Mouse (Mus musculus): ENCODE measurements around the gene Cdc42bpa. TPM values are rescaled to one million over a fixed set of nuclear protein-coding genes. Genes with fewer than 3 reads are reported as not detected.

The Cdc42bpa gene
- polyA plus RNA-seq, 1 experiment: 6.6 TPM

- H3K27ac ChIP-seq (ENCODE audit: insufficient read depth, low read depth, low read length): no peak overlapping the region
- 85% methylated on average over 5 of the region's 5 CpGs for WGBS
- TF ChIP-seq POLR2A (IDR thresholded peaks at IDR 0.05; ENCODE audit: low read depth, low read length) (no peak), CTCF (IDR thresholded peaks at IDR 0.05; ENCODE audit: extremely low read depth, insufficient read length, insufficient replicate concordance, low read depth, low read length) (no peak)
- H3K36me3 ChIP-seq (ENCODE audit: control insufficient read depth, insufficient read depth, low read length): 0 out of 2 replicates have a peak, but pooled peaks cover 2% of the 10 kb centered on the region
- H3K27me3 ChIP-seq (ENCODE audit: control insufficient read depth, insufficient read depth, low read length): no peaks in the 10 kb centered on the region
- no peak overlapping the region for H3K4me3 ChIP-seq (ENCODE audit: low read depth, low read length)
- H3K4me1 ChIP-seq (ENCODE audit: control insufficient read depth, insufficient read depth, insufficient read length, low read length): no peaks in the 10 kb centered on the region
These were observed 148.8 kb downstream of the Cdc42bpa start for GRCm38 (mm10) chr1:180109050-180109449.

GRCm38 (mm10) chr1:180116525-180116924, 156.3 kb downstream of the Cdc42bpa start:
- TF ChIP-seq CTCF (IDR thresholded peaks at IDR 0.05; ENCODE audit: extremely low read depth, insufficient read length, insufficient replicate concordance, low read depth, low read length) (peak; percentile 42; the same call in 1 of the 2 replicates), POLR2A (IDR thresholded peaks at IDR 0.05; ENCODE audit: low read depth, low read length) (no peak)
- Histone ChIP-seq H3K27ac (ENCODE audit: insufficient read depth, low read depth, low read length) (no peak overlapping the region), H3K36me3 (ENCODE audit: control insufficient read depth, insufficient read depth, low read length) (peaks cover 5% of the 10 kb centered on the region; the same call in 1 of the 2 replicates), H3K27me3 (ENCODE audit: control insufficient read depth, insufficient read depth, low read length) (no peaks in the 10 kb centered on the region), H3K4me3 (ENCODE audit: low read depth, low read length) (no peak overlapping the region), H3K4me1 (ENCODE audit: control insufficient read depth, insufficient read depth, insufficient read length, low read length) (no peaks in the 10 kb centered on the region)
- 89% methylated on average over 1 of the region's 1 CpGs for WGBS

GRCm38 (mm10) chr1:180118233-180118632, 158.0 kb downstream of the Cdc42bpa start:
- 90% methylated on average over 8 of the region's 8 CpGs for WGBS
- Histone ChIP-seq H3K27me3 (ENCODE audit: control insufficient read depth, insufficient read depth, low read length) (no peaks in the 10 kb centered on the region), H3K27ac (ENCODE audit: insufficient read depth, low read depth, low read length) (no peak overlapping the region), H3K4me3 (ENCODE audit: low read depth, low read length) (no peak overlapping the region), H3K4me1 (ENCODE audit: control insufficient read depth, insufficient read depth, insufficient read length, low read length) (no peaks in the 10 kb centered on the region), H3K36me3 (ENCODE audit: control insufficient read depth, insufficient read depth, low read length) (peaks cover 5% of the 10 kb centered on the region; the same call in 1 of the 2 replicates)
- TF ChIP-seq CTCF (IDR thresholded peaks at IDR 0.05; ENCODE audit: extremely low read depth, insufficient read length, insufficient replicate concordance, low read depth, low read length) (no peak), POLR2A (IDR thresholded peaks at IDR 0.05; ENCODE audit: low read depth, low read length) (no peak)

GRCm38 (mm10) chr1:180128077-180128792, 168.0 kb downstream of the Cdc42bpa start:
- TF ChIP-seq CTCF (IDR thresholded peaks at IDR 0.05; ENCODE audit: extremely low read depth, insufficient read length, insufficient replicate concordance, low read depth, low read length) (no peak), POLR2A (IDR thresholded peaks at IDR 0.05; ENCODE audit: low read depth, low read length) (no peak)
- H3K27me3 ChIP-seq (ENCODE audit: control insufficient read depth, insufficient read depth, low read length): no peaks in the 10 kb centered on the region
- 37% methylated on average over 5 of the region's 5 CpGs for WGBS
- no peaks in the 10 kb centered on the region; the same call in 1 of the 2 replicates for H3K4me1 ChIP-seq (ENCODE audit: control insufficient read depth, insufficient read depth, insufficient read length, low read length)
- no peak overlapping the region for H3K4me3 ChIP-seq (ENCODE audit: low read depth, low read length)
- peak overlapping the region; percentile 31; the same call in 1 of the 2 replicates for H3K27ac ChIP-seq (ENCODE audit: insufficient read depth, low read depth, low read length)
- H3K36me3 ChIP-seq (ENCODE audit: control insufficient read depth, insufficient read depth, low read length): peaks cover 4% of the 10 kb centered on the region; the same call in 1 of the 2 replicates

- 73% methylated on average over 3 of the region's 3 CpGs for WGBS
- peaks cover 8% of the 10 kb centered on the region; the same call in 1 of the 2 replicates for H3K36me3 ChIP-seq (ENCODE audit: control insufficient read depth, insufficient read depth, low read length)
- H3K4me3 ChIP-seq (ENCODE audit: low read depth, low read length): no peak overlapping the region
- TF ChIP-seq POLR2A (IDR thresholded peaks at IDR 0.05; ENCODE audit: low read depth, low read length): no peak
- TF ChIP-seq CTCF (IDR thresholded peaks at IDR 0.05; ENCODE audit: extremely low read depth, insufficient read length, insufficient replicate concordance, low read depth, low read length): no peak
- no peaks in the 10 kb centered on the region for H3K27me3 ChIP-seq (ENCODE audit: control insufficient read depth, insufficient read depth, low read length)
- H3K4me1 ChIP-seq (ENCODE audit: control insufficient read depth, insufficient read depth, insufficient read length, low read length): no peaks in the 10 kb centered on the region; the same call in 1 of the 2 replicates
- H3K27ac ChIP-seq (ENCODE audit: insufficient read depth, low read depth, low read length): no peak overlapping the region
These were observed 171.1 kb downstream of the Cdc42bpa start for GRCm38 (mm10) chr1:180131402-180131801.

- no peak overlapping the region for H3K4me3 ChIP-seq (ENCODE audit: low read depth, low read length)
- H3K36me3 ChIP-seq (ENCODE audit: control insufficient read depth, insufficient read depth, low read length): peaks cover 9% of the 10 kb centered on the region; the same call in 1 of the 2 replicates
- H3K4me1 ChIP-seq (ENCODE audit: control insufficient read depth, insufficient read depth, insufficient read length, low read length): no peaks in the 10 kb centered on the region; the same call in 1 of the 2 replicates
- TF ChIP-seq CTCF (IDR thresholded peaks at IDR 0.05; ENCODE audit: extremely low read depth, insufficient read length, insufficient replicate concordance, low read depth, low read length): no peak
- TF ChIP-seq POLR2A (IDR thresholded peaks at IDR 0.05; ENCODE audit: low read depth, low read length): no peak
- H3K27ac ChIP-seq (ENCODE audit: insufficient read depth, low read depth, low read length): no peak overlapping the region
- H3K27me3 ChIP-seq (ENCODE audit: control insufficient read depth, insufficient read depth, low read length): no peaks in the 10 kb centered on the region
- 82% methylated on average over 4 of the region's 4 CpGs for WGBS
These were observed 171.9 kb downstream of the Cdc42bpa start for GRCm38 (mm10) chr1:180132187-180132586.

GRCm38 (mm10) chr1:180139158-180139557, 178.9 kb downstream of the Cdc42bpa start:
- 93% methylated on average over 4 of the region's 4 CpGs for WGBS
- Histone ChIP-seq H3K27me3 (ENCODE audit: control insufficient read depth, insufficient read depth, low read length) (no peaks in the 10 kb centered on the region), H3K4me3 (ENCODE audit: low read depth, low read length) (no peak overlapping the region), H3K4me1 (ENCODE audit: control insufficient read depth, insufficient read depth, insufficient read length, low read length) (no peaks in the 10 kb centered on the region), H3K27ac (ENCODE audit: insufficient read depth, low read depth, low read length) (no peak overlapping the region), H3K36me3 (ENCODE audit: control insufficient read depth, insufficient read depth, low read length) (peaks cover 15% of the 10 kb centered on the region; the same call in 1 of the 2 replicates)
- no peak for TF ChIP-seq CTCF (IDR thresholded peaks at IDR 0.05; ENCODE audit: extremely low read depth, insufficient read length, insufficient replicate concordance, low read depth, low read length)
- no peak for TF ChIP-seq POLR2A (IDR thresholded peaks at IDR 0.05; ENCODE audit: low read depth, low read length)
